Mouse (Mus musculus): ENCODE measurements at regions not wholly inside any gene's neighbourhood (a gene's known extent, or its start where the extent isn't known, plus 50 kb on each side); places are given as distances from the start of the nearest gene placed in this dataset.

DNA sequence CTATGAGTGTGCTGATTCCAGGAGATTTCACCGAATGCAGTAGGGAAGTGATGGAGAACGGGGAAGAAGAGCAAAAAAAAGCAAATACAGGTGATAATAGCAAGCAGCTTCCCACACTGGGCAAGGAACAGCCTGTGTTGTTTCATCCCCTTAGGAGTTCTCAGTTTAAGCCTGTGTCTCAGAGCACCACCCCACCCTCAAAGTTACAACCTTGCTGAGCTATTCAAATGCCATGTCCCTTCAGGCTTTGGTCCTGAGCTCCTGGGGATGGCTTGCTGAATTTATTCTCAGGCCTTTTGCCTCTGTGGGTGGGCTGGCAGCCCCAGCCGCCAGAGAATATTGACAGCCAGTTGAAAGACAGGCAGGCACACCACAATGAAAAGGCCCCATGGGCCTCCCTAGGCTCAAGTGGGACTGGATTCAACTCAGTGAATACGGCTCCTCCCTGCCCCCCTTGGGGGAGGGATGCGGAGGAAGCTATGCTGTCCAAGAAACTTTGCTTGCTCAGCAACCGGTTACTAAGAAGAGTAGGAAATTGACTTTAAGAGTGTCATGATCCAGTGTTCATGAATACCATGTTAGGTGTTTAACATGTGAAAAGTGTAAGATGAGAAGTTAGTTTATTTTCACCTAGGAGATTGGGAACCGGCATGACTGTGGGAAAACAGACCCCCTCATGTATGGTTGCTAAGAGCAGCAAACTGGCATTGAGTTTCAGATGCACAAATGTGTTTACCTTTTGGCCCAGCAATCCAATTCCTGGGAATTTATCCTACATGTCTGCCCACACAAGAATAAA, 142.5 kb upstream of the Egfl6 start:
- ATAC-seq (replicated peaks; ENCODE audit: low FRiP score, low TSS enrichment, poor library complexity, severe bottlenecking): no peak

DNA sequence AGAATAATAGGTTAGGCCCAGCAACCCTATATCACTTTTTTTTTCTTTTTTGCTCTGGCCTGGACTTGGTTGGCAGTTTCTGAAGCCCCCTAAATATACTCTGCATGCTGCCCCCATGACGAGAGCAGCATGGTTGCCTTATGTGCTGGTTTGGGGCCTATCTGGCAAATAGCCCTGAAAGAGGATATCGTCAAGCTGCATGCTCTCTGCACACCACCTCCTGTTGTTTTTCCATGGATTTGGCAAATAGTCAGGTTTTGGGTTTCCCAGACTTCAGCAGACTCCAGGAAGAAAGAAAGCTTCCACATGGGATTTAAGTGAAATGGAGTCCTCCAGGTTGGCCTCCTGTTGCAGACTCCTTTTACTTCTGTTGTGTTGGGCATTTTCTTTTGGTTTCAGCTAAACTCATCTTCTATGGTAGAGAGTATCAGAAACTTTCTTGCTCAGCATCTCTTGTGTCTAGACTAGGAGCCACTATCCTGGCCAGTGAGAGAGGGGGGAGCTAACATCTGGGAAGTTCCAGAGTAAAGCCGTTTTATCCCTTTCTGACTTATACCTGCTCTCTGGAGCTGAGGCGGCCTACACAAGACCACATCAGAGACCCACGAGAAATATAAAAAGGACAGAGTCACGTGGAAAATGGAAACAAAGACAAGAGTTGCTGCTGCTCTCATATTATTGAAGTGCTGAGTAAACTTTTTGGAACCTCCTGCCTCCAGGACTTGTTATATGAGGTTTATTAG, 140.4 kb upstream of the Egfl6 start:
- ATAC-seq (replicated peaks; ENCODE audit: low FRiP score, low TSS enrichment, poor library complexity, severe bottlenecking): no peak

DNA sequence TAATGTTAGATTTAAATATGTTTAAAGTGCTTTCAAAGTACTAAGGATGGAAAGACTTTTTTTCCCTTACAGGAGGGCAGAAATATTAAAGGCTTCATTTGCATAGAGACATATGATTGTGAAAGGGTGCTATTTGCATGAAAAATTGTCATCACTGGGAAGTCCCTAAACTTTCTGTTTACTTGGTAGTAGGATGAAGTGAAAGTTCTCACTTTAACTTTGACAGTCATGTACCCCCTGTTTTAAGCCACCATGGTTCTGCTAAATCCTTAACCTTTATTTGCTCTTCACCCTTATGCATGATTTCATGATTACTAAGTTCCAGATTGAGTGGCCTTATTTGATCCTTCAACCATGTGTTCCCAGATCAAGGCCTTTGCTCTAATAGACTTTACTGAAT, 132.6 kb upstream of the Egfl6 start:
- ATAC-seq (replicated peaks; ENCODE audit: low FRiP score, low TSS enrichment, poor library complexity, severe bottlenecking): no peak

DNA sequence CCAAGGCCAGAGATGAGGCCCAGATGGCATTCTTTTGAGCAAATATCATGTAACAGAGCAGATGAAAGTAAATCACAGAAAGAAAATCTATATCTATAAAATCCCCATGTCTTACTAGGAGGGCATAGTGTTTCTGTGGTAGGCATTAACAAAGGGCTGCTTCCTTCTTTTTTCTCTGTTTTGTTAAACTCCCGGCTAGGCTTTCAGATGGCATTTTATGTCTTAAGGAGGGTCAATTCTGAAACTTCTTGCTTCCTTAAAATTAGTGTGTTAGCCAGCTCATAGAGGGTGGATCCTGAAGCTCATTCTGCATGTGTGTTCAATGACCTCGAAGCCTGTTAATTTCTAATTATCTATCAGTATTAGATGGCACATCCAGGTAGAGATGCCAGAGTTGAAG, 123.8 kb upstream of the Egfl6 start:
- no peak for ATAC-seq (replicated peaks; ENCODE audit: low FRiP score, low TSS enrichment, poor library complexity, severe bottlenecking)

DNA sequence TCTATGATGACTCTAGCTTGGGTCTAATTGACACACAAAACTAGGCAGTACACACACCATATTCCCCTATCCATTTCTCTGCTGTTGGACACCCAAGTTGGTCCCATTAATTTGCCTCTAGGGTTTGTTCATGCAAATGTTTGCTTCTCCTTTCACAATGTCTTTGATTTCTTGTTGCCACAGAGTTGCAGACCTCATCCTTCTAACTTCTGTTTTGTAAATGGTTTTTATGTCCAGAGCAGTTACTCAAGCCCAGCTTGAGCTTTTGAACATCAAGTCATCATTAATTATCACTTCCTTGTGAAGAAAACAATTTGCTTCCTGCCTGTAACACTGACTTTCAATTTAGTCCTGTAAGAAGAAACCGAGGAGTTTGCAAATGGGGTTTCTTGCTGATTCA, 122.6 kb upstream of the Egfl6 start:
- no peak for ATAC-seq (replicated peaks; ENCODE audit: low FRiP score, low TSS enrichment, poor library complexity, severe bottlenecking)

DNA sequence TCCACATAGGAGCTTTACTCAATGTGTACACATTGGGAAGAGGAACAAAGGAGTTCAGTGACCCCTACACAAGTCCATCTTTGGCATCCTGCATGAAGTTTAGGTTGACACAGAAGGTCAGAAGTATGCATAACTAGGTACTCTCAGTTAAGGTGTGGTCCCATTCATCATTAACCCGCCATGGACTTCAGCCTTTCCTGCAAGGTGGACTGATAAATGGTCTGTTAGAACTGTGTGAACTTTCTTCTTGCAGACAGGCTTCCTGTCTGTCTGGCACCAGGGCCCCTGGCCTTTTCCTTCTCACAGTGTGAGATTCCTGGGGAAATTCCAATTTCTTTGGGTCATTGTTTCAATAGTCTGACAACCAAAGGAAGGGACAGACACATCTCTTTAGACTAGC, 121.5 kb upstream of the Egfl6 start:
- no peak for ATAC-seq (replicated peaks; ENCODE audit: low FRiP score, low TSS enrichment, poor library complexity, severe bottlenecking)

DNA sequence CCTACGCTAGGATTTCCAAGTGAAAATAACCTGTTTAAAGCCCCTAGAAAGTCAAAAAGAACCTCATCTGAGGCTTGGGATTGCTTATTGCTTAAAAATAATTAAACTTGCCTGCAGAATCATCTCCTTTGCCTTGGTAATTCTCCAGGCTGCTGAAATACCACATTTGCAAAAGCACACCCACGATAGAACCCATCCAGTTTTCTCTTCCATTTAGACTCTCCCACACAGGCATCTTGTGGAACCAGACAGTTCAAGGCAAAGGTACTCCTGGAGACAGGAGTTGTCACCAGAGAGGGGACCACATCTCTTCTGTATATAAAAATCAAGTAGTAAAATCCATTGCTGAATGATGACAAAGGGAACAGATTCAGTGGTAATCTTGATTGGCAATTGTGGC, 118.8 kb upstream of the Egfl6 start:
- no peak for ATAC-seq (replicated peaks; ENCODE audit: low FRiP score, low TSS enrichment, poor library complexity, severe bottlenecking)

DNA sequence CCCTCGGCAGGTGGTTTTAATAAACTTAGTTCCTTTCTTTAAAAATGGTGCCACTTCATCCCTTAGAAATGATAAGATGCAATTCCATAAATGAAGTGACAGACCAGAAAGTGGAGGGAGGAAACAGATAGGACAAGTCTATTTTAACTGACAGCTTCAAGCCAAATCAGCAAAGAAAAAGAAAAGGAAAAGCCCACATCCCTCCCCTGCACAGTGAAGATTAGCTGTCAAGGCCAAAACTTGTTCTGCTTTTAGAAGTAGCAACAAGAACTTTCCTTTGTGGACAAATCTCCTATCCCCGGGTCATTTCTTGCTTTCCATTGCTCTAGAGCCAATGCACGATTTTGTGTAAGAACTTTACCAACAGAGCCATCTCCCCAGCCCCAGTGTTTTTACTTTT, 108.7 kb upstream of the Egfl6 start:
- no peak for ATAC-seq (replicated peaks; ENCODE audit: low FRiP score, low TSS enrichment, poor library complexity, severe bottlenecking)

DNA sequence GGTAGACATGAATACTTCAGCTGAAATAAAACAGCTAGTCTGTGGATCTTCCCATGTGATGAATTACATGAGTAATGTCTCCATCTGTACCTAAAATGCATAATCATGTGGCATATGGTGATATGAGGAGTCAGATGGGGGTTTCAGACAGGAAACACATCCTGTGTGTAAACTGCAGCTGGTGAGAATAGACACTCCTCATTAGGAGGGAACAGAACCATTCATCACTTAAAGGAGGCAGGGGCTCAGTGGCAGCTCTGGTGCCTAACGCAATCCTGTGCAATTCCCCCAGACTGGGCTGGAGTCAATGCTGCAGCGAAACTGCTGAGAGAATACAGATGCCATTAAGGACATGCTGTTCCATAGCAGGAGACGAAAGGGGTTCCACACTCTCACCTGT, 103.3 kb upstream of the Egfl6 start:
- no peak for ATAC-seq (replicated peaks; ENCODE audit: low FRiP score, low TSS enrichment, poor library complexity, severe bottlenecking)

DNA sequence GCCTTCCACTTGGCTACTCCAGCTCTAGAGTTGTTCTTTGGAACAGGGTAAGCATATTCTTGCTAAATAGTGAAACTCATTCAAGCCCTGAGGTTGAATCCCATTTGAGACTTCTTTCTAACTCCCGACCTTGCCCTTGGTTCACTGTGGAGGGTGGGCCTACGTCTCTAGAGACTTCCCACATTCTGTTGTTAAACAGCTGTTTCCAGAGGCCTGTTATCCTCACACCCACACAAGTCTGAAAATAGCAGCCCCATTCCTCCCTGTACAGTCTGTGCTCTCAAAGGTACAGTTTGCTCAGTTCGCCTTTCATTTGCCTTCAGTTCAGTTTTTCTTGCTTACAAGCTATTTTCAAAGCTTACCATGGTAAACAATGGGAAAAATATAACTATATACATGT, 87.9 kb upstream of the Egfl6 start:
- ATAC-seq (replicated peaks; ENCODE audit: low FRiP score, low TSS enrichment, poor library complexity, severe bottlenecking): no peak

DNA sequence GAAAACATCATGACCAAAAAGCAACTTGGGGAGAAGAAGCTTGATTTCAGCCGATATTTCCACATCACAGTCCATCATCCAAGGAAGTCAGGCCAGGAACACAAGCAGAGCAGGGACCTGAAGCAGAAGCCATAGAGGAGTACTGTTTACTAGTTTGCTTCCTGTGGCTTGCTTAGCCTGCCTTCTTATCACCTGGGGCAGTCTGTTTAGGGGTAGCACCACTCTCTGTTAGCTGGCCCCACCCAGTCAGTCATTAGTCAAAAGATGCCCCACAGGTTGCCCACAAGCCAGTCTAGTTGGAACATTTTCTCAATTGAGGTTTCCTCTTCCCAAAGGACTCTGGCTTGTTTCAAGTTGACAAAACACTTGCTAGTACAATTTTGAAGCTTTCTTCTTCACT, 87.1 kb upstream of the Egfl6 start:
- peak; percentile 90 for ATAC-seq (replicated peaks; ENCODE audit: low FRiP score, low TSS enrichment, poor library complexity, severe bottlenecking)

DNA sequence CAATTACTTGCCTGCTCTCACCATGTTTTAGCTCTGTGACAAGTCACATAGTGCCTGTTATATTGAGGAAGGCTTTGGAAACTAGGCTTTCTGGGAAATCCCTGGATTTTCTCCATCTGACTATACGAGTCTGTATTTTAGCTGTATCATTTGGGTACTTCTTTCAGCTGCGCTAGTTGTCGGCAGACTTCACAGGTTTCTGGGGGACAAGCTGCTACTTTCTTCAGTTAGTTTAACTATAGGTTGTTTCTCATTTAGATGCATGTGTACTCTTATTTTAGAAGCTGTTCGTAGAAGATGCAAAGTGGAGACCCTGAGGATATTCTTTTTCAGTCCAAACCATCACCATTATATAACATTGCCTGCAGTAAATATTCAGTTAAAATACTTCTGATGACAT, 86.3 kb upstream of the Egfl6 start:
- no peak for ATAC-seq (replicated peaks; ENCODE audit: low FRiP score, low TSS enrichment, poor library complexity, severe bottlenecking)

DNA sequence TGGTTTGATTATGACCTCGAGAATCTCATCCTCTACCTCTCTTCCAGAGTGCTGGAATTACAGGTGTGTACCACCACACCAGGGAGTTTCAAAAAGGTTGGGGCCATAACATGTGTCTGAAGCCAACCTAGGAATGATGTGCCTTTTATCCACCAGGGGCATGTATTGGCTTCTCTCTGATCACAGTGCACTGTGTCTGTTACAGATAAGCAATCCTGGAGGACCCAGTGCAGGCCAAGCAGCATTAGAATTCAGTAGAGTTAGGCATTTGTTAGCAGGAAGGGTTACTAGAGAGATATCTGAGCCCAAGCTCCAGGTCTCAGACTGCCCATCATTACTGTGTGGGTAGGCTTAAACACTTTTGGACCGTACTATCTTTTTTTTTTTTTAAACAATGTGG, 80.8 kb upstream of the Egfl6 start:
- ATAC-seq (replicated peaks; ENCODE audit: low FRiP score, low TSS enrichment, poor library complexity, severe bottlenecking): peak; percentile 91

DNA sequence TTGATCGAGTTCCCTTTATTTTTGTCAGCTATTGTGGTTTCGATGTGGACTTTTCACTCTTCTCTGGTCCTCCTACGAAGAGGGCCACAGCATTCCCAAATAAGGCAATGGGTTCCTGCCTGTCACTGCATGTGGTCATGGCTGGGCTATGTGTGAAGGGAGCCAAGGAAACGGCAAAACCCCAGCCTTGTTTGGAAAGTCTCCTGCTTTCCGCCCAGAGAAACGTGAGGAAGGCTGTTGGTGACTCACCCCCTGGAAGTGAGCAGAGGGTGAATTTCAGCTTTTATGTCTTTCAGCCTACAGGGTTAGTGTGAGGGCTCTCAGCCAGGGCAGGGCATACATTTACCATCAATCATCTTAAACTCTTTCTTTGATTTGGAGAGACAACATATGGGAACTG, 76.3 kb upstream of the Egfl6 start:
- no peak for ATAC-seq (replicated peaks; ENCODE audit: low FRiP score, low TSS enrichment, poor library complexity, severe bottlenecking)

DNA sequence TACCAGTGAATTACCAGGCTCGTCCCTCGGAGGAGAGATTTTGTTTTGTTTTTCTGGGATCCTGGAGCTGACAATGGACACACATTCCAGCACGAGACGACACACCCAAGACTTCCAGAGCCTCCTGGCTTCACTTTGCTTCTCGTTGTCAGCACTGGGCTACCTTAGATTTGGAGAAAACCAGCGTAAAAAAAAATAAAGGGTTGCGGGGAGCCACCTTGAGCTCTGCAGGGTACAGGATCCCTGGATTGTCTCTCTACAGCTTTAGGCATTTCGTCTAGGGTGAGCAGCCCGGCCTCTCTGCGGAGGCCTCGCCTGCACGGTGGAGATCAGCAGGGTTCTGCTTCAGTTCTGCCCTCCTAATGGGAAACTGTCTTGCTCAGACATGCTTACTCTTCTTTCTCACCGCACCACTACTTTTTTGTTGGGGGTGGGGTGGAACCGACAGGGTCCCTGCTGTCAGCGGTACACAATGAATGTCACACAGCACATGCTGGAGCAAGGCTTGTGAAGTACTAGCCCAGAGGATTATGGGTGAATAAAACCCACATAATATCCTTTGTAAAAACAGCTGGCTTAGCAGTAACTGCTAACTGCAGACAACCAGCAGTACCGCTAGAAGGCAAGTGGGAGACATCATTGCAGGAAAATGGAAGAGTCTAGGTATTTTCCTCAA, 75.7 kb upstream of the Egfl6 start:
- ATAC-seq (replicated peaks; ENCODE audit: low FRiP score, low TSS enrichment, poor library complexity, severe bottlenecking): peak; percentile 70

DNA sequence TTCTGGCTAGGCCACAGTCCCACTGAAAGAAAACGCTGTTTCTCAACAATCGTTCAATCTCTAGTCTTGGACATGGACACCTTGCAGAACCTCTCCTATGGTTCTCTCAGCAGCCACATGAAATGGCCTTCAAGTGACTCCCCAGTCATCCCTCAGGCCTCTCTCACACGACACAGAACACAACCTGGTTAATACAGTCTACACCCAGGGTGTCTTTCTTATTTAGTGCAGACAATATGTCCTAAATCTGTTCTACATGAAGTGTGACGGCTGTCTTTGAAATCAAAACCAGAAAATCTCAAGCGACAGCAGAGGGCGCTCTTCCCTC, 75.2 kb upstream of the Egfl6 start:
- ATAC-seq (replicated peaks; ENCODE audit: low FRiP score, low TSS enrichment, poor library complexity, severe bottlenecking): 0 out of 2 replicates have a peak, but pooled peaks have one; percentile 6

DNA sequence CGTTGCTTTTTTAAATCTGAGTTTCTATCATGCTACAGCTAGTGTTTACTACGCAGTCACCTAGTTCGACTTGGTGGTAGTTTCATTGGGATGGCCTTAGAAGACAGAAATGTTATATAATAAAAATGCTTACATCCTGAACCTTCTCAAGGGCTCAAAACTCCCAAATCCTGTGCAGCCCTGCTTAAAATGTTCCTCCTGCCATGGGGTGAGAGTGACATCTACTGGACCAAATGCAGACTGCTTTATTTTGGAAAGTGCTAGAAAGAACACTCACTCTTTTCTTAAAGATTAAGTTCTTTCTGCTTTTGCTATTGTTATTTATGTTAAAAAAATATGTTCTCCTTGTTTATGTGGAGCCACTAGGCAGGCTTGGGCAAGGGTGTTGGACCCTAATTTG, 66.9 kb upstream of the Egfl6 start:
- peak; percentile 71; the same call in 1 of the 2 replicates for ATAC-seq (replicated peaks; ENCODE audit: low FRiP score, low TSS enrichment, poor library complexity, severe bottlenecking)

DNA sequence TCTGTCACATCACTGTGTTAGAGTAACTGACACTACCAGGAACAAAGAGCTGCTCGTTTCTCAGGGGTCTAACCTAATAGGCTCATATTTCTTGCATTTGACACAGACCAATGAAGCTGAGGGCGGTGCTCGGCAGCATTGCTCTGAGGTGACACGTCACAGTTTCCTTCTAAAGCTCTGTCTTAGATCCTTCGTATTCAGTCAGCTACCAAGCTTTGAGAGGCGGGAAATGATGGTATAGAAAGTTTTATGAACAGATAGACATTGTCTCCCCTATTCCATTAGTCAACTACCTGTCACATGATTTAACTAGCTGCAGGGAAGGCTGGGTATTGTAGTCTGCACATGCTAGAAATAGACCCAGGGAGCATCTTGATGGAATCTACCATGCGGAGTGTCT, 60.2 kb upstream of the Egfl6 start:
- ATAC-seq (replicated peaks; ENCODE audit: low FRiP score, low TSS enrichment, poor library complexity, severe bottlenecking): no peak

DNA sequence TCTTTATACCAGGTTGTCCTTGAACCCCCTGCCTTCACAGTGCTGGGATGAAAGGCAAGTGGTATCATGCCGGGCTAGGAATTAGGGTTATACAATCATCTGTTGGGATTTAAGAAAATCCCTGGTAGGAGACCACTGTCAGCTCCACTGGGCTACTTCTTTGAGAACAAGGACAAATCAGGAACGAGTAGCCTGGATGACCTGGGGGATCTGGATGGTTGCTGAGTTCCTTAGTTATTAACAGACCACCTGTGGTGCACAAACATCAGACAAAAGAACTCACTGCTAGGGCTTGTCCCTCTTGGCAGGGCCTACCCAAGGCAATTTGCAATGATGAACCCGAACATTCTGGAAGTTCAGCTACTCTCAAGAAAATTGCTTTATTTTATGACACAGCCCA, 55.7 kb upstream of the Egfl6 start:
- no peak for ATAC-seq (replicated peaks; ENCODE audit: low FRiP score, low TSS enrichment, poor library complexity, severe bottlenecking)

DNA sequence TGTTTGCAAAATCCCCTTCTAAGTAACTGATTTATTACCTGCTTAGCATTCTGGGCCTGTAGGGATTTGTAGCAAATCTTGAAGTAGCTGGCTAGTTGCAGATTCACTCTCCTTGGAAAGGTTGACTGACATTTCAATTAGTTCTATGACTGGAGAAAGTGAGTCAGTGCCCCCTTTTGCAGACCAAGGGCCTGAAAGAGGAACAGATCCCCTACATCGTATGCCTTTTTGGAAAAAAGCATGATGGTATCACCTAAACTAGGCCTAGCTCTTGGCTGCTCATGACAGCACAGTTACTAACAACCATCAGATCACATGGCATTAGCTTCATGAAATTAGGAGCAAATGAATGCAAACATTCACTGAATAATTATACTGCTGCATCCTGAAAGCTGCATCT, 54.7 kb upstream of the Egfl6 start:
- no peak for ATAC-seq (replicated peaks; ENCODE audit: low FRiP score, low TSS enrichment, poor library complexity, severe bottlenecking)

All from megakaryocyte-erythroid progenitor cell, adult 5-6 weeks (primary cell).